Mouse (Mus musculus): Measurements from ENCODE around the gene Tmem138.

DNA sequence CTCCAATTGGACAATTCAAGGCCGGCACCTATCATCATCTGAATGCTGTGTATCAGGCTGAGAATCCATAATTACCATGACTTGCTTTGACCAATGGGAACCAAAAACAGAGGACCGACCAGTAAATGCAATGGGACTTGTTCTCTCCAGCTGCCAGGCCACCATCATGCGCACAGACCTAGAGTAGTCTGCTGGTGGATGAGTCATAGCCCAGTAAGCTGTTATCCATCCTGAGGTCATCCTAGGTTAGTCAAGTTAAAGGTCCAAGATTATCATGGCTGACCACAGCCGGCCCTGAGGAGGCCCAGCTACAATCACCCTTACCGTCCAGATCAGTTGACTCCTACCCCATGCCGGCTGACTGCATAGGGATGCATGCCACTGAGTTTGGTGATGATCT, 7.5 kb downstream of the Tmem138 start:
- TF ChIP-seq TAL1 (IDR thresholded peaks at IDR 0.05; ENCODE audit: low read length) (no peak), GATA1 (IDR thresholded peaks at IDR 0.05; ENCODE audit: low read length) (no peak)
